Mouse (Mus musculus): ENCODE results near the gene Nfatc3.
"Not testable (repeated sequence)": the region's sequence is repeated elsewhere in the genome, so short reads cannot be mapped to it uniquely, and the experiment has no call there.

DNA sequence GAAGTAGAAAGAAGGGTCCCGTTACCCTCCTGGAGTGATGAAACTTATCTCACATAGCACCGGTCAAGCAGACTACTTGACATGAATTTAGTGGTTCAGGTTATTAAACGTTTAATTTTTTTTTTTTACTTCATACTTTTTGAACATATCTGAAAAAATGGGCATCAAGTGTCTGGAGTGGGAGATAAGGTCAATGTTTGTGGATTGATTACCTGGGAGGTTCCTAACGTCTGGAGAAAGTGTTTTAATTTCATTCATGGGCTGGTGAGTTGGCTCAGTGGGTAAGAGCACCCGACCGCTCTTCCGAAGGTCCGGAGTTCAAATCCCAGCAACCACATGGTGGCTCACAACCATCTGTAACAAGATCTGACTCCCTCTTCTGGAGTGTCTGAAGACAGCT, 46.4 kb upstream of the Nfatc3 start:
- TF ChIP-seq CTCF (IDR thresholded peaks at IDR 0.05; ENCODE audit: borderline replicate concordance, insufficient read depth, low read depth, low read length); POLR2A (IDR thresholded peaks at IDR 0.05; ENCODE audit: borderline replicate concordance, insufficient read depth, low read length): not testable (repeated sequence)
